Mouse (Mus musculus) cerebellum, adult (tissue): ENCODE measurements around the gene Sgms2.

Experiments used
- ATAC-seq: cut with Nextera tagmentation; 2 replicates; pipeline ENCODE4 v1.9.2; 2017; ENCODE audit warnings: mild to moderate bottlenecking, moderate library complexity, mixed read lengths; ENCODE audit not compliant: insufficient number of reproducible peaks, low FRiP score, low TSS enrichment

Sgms2 gene

GRCm38 (mm10) chr3:131491361-131491925, at the start of gene Sgms2:
Sgms2 (minus strand) TSS chr3:131491411.
- ATAC-seq: no peak

- ATAC-seq: no peak
These were observed 34.0 kb upstream of the Sgms2 start for GRCm38 (mm10) chr3:131525229-131525628.

GRCm38 (mm10) chr3:131524779-131525178, 33.6 kb upstream of the Sgms2 start:
- 0 out of 2 replicates have a peak, but pooled peaks have one; percentile 45 for ATAC-seq

- ATAC-seq: no peak
These were observed 33.0 kb upstream of the Sgms2 start for GRCm38 (mm10) chr3:131524210-131524609.

GRCm38 (mm10) chr3:131523749-131524148, 32.5 kb upstream of the Sgms2 start:
- ATAC-seq: no peak

GRCm38 (mm10) chr3:131522243-131522642, 31.0 kb upstream of the Sgms2 start:
- no peak for ATAC-seq

- ATAC-seq: no peak
These were observed 30.0 kb upstream of the Sgms2 start for GRCm38 (mm10) chr3:131521206-131521605.

GRCm38 (mm10) chr3:131517756-131518155, 26.5 kb upstream of the Sgms2 start:
- no peak for ATAC-seq

- ATAC-seq: no peak
These were observed 25.3 kb upstream of the Sgms2 start for GRCm38 (mm10) chr3:131516332-131516999.

GRCm38 (mm10) chr3:131511616-131512015, 20.4 kb upstream of the Sgms2 start:
- ATAC-seq: no peak

- ATAC-seq: no peak
These were observed 16.8 kb upstream of the Sgms2 start for GRCm38 (mm10) chr3:131508024-131508423.

GRCm38 (mm10) chr3:131504595-131505223, 13.5 kb upstream of the Sgms2 start:
- no peak for ATAC-seq

- ATAC-seq: no peak
These were observed 10.6 kb upstream of the Sgms2 start for GRCm38 (mm10) chr3:131501677-131502370.

- ATAC-seq: no peak
These were observed 8.4 kb upstream of the Sgms2 start for GRCm38 (mm10) chr3:131499651-131500050.

- ATAC-seq: no peak
These were observed 5.4 kb upstream of the Sgms2 start for GRCm38 (mm10) chr3:131496506-131497122.

- ATAC-seq: no peak
These were observed 3.9 kb upstream of the Sgms2 start for GRCm38 (mm10) chr3:131495076-131495475.

GRCm38 (mm10) chr3:131493194-131493593, 2.0 kb upstream of the Sgms2 start:
- no peak for ATAC-seq

GRCm38 (mm10) chr3:131491980-131492379, 769 bp upstream of the Sgms2 start:
- ATAC-seq: no peak

- ATAC-seq: peak; percentile 87
These were observed 885 bp downstream of the Sgms2 start for GRCm38 (mm10) chr3:131490143-131490908.

- ATAC-seq: peak; percentile 83
These were observed 1.5 kb downstream of the Sgms2 start for GRCm38 (mm10) chr3:131489657-131490142.
